Mouse (Mus musculus): ENCODE measurements around the gene Slit3.

- TF ChIP-seq EP300 (IDR thresholded peaks at IDR 0.05; ENCODE audit: low read length) (no peak), JUN (IDR thresholded peaks at IDR 0.05; ENCODE audit: insufficient read depth, low read depth, low read length) (no peak), MAX (IDR thresholded peaks at IDR 0.05; ENCODE audit: low read length) (no peak), CTCF (conservative IDR thresholded peaks at IDR 0.05 in 1 of 2, IDR thresholded peaks at IDR 0.05 in 1 of 2; ENCODE audit: low read depth in 2 of 2, low read length in 2 of 2) (no peak), POLR2AphosphoS2 (IDR thresholded peaks at IDR 0.05; ENCODE audit: low read depth, low read length) (no peak)
Measured at GRCm38 (mm10) chr11:35406045-35406444, 285.0 kb downstream of the Slit3 start.
